Mouse (Mus musculus) forebrain, embryonic 14.5 days (tissue): Measurements from ENCODE around the gene Bcas3. TPM values are rescaled to one million over a fixed set of nuclear protein-coding genes. Genes with fewer than 3 reads are reported as not detected.

Experiments used
- ATAC-seq: fragments of 200-750 bp; cut with Nextera tagmentation; 2 replicates; pipeline ENCODE4 v1.8.0; 2017; ENCODE audit warnings: mild to moderate bottlenecking, moderate library complexity
- DNase-seq: peaks from one replicate; pipeline ENCODE4 v3.0.0-alpha.2; 2015; ENCODE audit warnings: low spot score
- H3K27ac ChIP-seq: fragments of 300-500 bp; sonication (generic); 2 replicates; pipeline ENCODE4 v1.5.1; 2014; ENCODE audit warnings: low read depth, mild to moderate bottlenecking, control low read depth, low read length, moderate library complexity
- H3K27me3 ChIP-seq: fragments of 300-500 bp; sonication (generic); replicated peaks from 2 replicates; pipeline ENCODE4 v1.6.1; 2014; ENCODE audit warnings: low read length, control low read depth, mixed read lengths; ENCODE audit not compliant: control insufficient read depth, insufficient read depth
- H3K36me3 ChIP-seq: fragments of 300-500 bp; sonication (generic); 2 replicates; pipeline ENCODE4 v1.6.1; 2014; ENCODE audit warnings: low read length, control low read depth; ENCODE audit not compliant: control insufficient read depth, insufficient read depth
- H3K4me1 ChIP-seq: fragments of 300-500 bp; sonication (generic); 2 replicates; pipeline ENCODE4 v1.6.1; 2014; ENCODE audit warnings: antibody characterized with exemption, low read length, control low read depth; ENCODE audit not compliant: control insufficient read depth, insufficient read depth
- H3K4me2 ChIP-seq: fragments of 300-500 bp; sonication (generic); 2 replicates; pipeline ENCODE4 v1.6.1; 2014; ENCODE audit warnings: mild to moderate bottlenecking, control low read depth, low read length
- H3K4me3 ChIP-seq: fragments of 300-500 bp; sonication (generic); 2 replicates; pipeline ENCODE4 v1.5.1; 2014; ENCODE audit warnings: low read depth, low read length, control low read depth
- H3K9ac ChIP-seq: fragments of 300-500 bp; sonication (generic); 2 replicates; pipeline ENCODE4 v1.6.1; 2014; ENCODE audit warnings: mild to moderate bottlenecking, low read length, control low read depth, moderate library complexity
- H3K9me3 ChIP-seq: fragments of 300-500 bp; sonication (generic); replicated peaks from 2 replicates; pipeline ENCODE4 v1.6.1; 2016; ENCODE audit warnings: low read length, control low read depth, mixed read lengths; ENCODE audit not compliant: control insufficient read depth
- WGBS: fragments of 180-500 bp; shearing (Covaris S2); extraction: QIAGEN DNeasy Blood & Tissue Kit; methylation state at CpG from one replicate; pipeline ENCODE4 v1.1.7; 2014; 5-methylcytosine and 5-hydroxymethylcytosine counted together
- polyA plus RNA-seq: library from polyadenylated mRNA; unstranded; fragments of >200 nt; fragmentation: Nextera tagmentation; extraction: Ambion mirVana; gene quantifications from 2 replicates; pipeline ENCODE4 v1.2.1, GENCODE M21; 2014

The Bcas3 gene
- polyA plus RNA-seq, 1 experiment from 2014 or later = 27.5 TPM

- Histone ChIP-seq H3K9ac (0 out of 2 replicates have a peak overlapping the region, but pooled peaks have one; percentile 13), H3K4me1 (peaks cover 7% of the 10 kb centered on the region; the same call in 1 of the 2 replicates), H3K27me3 (no peaks in the 10 kb centered on the region), H3K36me3 (no peaks in the 10 kb centered on the region), H3K4me3 (no peak overlapping the region), H3K4me2 (no peak overlapping the region), H3K9me3 (no peaks in the 10 kb centered on the region), H3K27ac (no peak overlapping the region)
- ATAC-seq = no peak
- DNase-seq = no peak
- WGBS = 60% methylated on average over 14 of the region's 14 CpGs
Observed at GRCm38 (mm10) chr11:85759634-85760439, 406.9 kb downstream of the Bcas3 start.

DNA sequence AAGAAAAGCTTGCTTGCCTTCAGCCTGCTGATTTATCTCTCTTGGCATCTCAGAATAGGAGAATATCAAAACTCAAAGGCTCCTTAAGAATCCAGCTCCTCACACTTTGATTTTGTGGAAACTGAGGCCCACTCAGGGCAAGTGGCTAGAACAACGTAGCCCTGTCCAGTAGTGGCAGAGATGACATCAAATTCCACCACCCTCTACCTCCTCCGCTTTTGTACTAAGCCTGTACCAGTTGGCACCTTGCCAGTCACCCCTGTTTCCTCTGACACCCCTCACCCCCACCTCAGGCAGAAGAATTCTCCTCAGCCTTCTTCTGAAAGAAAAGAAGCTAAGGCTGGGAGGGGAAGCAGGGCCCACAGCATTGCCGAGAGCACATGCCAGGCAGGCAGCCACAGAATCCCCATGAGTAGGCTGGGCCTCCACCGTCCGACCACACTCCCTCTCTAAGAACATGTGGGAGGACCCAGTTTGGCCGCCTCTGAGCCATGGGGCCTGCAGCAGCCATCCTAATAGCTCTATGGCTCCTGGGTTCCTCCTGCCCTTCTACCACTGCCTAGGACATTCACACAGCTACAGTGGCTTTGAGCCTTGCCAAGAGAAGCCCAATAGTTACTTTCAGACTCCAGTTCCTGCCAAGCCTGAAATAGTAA, 407.6 kb downstream of the Bcas3 start:
- 22% methylated on average over 6 of the region's 6 CpGs for WGBS
- no peak overlapping the region for H3K27ac ChIP-seq
- H3K4me2 ChIP-seq = no peak overlapping the region
- no peak overlapping the region for H3K4me3 ChIP-seq
- H3K9ac ChIP-seq = 0 out of 2 replicates have a peak overlapping the region, but pooled peaks have one; percentile 13
- peak; percentile 52 for DNase-seq
- no peaks in the 10 kb centered on the region for H3K9me3 ChIP-seq
- peak; percentile 32; the same call in 1 of the 2 replicates for ATAC-seq
- H3K4me1 ChIP-seq = peaks cover 7% of the 10 kb centered on the region; the same call in 1 of the 2 replicates
- no peaks in the 10 kb centered on the region for H3K27me3 ChIP-seq
- H3K36me3 ChIP-seq = no peaks in the 10 kb centered on the region

DNA sequence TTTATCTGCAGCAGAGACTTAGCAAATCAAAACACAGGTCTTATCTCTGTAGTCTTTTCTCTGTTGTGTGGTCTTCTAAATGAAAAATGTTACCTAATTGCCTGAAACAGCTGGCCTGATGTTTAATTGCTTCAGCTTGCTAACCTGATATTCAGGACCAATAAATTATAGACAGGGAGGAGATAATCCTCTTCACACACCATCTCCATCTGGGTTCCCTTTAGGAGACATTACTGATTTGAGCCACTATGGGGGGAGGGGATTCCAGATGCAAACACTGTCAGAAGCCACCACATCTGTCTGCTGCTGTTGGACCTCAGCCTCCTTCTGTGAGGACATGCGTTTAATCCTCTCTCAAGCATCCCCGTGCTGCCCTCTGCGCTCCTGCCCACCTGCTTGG, 408.2 kb downstream of the Bcas3 start:
- no peak overlapping the region for H3K4me2 ChIP-seq
- no peak for DNase-seq
- no peak overlapping the region for H3K9ac ChIP-seq
- ATAC-seq = no peak
- H3K27ac ChIP-seq = no peak overlapping the region
- 89% methylated on average over 3 of the region's 3 CpGs for WGBS
- H3K36me3 ChIP-seq = no peaks in the 10 kb centered on the region
- H3K4me1 ChIP-seq = peaks cover 8% of the 10 kb centered on the region; the same call in 1 of the 2 replicates
- no peak overlapping the region for H3K4me3 ChIP-seq
- H3K27me3 ChIP-seq = no peaks in the 10 kb centered on the region
- no peaks in the 10 kb centered on the region for H3K9me3 ChIP-seq

DNA sequence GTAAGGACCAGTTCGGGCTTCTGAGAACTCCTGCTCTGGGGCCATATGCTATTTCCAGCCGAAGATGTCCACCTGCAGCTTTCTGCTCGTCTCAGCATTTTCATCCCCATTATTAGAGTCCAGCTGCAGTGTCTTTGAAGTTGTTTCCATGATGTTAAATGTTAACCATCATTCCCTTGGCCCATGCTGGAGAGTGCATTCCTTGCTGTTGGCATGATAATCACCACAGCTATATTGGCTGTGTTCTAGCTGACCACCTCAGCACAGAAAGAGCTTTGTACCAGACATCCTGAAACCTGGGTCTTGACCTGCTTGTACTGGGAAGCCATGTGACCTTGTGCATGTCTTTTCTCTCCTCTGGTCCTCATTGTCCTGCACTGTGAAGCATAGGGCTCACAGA, 410.7 kb downstream of the Bcas3 start:
- Histone ChIP-seq H3K4me1 (peaks cover 19% of the 10 kb centered on the region; the same call in 1 of the 2 replicates), H3K9me3 (no peaks in the 10 kb centered on the region), H3K4me2 (no peak overlapping the region), H3K4me3 (no peak overlapping the region), H3K9ac (no peak overlapping the region), H3K27me3 (no peaks in the 10 kb centered on the region), H3K27ac (no peak overlapping the region), H3K36me3 (no peaks in the 10 kb centered on the region)
- ATAC-seq (no peak), DNase-seq (no peak)
- WGBS = 81% methylated on average over 3 of the region's 3 CpGs

DNA sequence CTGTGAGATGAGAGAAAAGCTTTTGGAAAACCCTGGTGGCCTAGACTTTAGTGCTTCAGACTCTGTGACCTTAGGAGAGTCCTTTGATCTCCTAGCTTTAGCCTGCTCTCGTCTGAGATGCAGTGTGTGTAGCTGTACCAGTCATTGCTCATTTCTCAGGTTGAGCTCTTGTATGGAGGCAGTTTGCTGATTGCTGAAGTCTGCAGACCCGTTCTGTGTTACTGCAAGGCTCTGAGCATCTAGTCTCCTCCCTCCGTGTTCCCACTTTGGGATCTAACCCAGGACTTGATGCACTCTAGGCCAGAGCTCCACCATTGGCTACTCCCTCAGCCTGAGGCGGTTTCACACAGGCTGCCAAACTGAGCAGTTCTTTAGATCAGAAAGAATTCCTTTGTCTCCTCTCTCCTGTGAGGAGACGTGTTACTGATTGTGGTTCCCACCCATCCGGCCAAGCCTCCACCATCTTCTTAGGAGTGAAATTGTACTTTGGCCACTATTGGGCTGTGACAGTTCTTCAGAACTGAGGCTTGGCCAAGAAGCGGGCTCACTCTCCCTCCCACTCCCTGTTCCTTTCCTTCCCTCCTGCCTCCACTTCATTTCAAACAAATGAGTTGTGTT, 413.2 kb downstream of the Bcas3 start:
- Histone ChIP-seq H3K4me3 (no peak overlapping the region), H3K27me3 (no peaks in the 10 kb centered on the region), H3K36me3 (no peaks in the 10 kb centered on the region), H3K9me3 (no peaks in the 10 kb centered on the region), H3K4me1 (peaks cover 12% of the 10 kb centered on the region; the same call in 1 of the 2 replicates), H3K4me2 (no peak overlapping the region), H3K9ac (no peak overlapping the region), H3K27ac (no peak overlapping the region)
- ATAC-seq (peak; percentile 77; the same call in 1 of the 2 replicates), DNase-seq (peak; percentile 82)
- WGBS = 5% methylated on average over 7 of the region's 7 CpGs

DNA sequence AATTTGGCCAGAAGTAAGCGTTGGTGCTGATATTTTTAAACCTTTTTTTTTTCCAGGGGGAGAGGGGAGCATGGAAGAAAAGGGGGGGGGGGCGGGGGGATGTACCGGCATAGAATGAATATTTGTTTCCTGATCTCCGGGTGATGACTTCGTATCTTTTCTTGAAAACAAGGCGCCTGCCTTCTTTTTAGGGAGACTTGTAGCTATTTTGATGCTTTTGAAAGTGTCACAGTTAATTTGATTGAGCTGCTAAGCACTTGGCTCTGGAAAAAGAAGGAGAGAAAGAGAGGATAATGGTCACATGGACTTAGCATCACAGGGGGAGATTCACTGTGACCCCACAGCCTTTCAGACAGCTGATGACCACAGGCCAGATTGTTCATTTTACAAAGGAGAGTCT, 413.8 kb downstream of the Bcas3 start:
- no peak for DNase-seq
- H3K4me3 ChIP-seq = no peak overlapping the region
- no peaks in the 10 kb centered on the region for H3K36me3 ChIP-seq
- H3K9me3 ChIP-seq = no peaks in the 10 kb centered on the region
- no peak overlapping the region for H3K27ac ChIP-seq
- 12% methylated on average over 6 of the region's 6 CpGs for WGBS
- ATAC-seq = no peak
- no peak overlapping the region for H3K4me2 ChIP-seq
- H3K27me3 ChIP-seq = no peaks in the 10 kb centered on the region
- peaks cover 12% of the 10 kb centered on the region; the same call in 1 of the 2 replicates for H3K4me1 ChIP-seq
- H3K9ac ChIP-seq = no peak overlapping the region

DNA sequence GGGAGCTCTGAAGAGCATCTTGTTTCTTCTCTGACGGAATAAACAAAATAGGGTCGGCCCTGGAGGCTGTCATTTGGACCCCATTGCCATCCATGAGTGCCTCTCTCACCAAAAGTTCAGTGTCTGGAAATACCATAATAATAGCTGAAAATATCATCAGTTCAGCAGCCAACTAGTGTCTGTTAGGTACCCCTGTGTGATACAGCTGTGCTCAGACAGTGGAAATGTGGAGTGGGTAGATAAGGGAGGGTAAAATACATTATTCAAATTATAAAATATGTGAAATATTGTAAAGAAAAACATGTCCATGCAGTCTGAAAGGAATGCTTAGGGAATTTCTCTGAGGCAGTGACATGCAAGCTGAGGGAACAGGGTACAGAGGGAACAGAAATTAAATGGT, 416.8 kb downstream of the Bcas3 start:
- 88% methylated on average over 2 of the region's 2 CpGs for WGBS
- no peaks in the 10 kb centered on the region for H3K27me3 ChIP-seq
- ATAC-seq = no peak

GRCm38 (mm10) chr11:85773391-85773790, 420.4 kb downstream of the Bcas3 start:
- DNase-seq (no peak), ATAC-seq (no peak)
- Histone ChIP-seq H3K27ac (no peak overlapping the region), H3K9me3 (no peaks in the 10 kb centered on the region), H3K36me3 (no peaks in the 10 kb centered on the region), H3K4me2 (no peak overlapping the region), H3K4me3 (no peak overlapping the region), H3K9ac (no peak overlapping the region), H3K27me3 (no peaks in the 10 kb centered on the region), H3K4me1 (no peaks in the 10 kb centered on the region)
- WGBS = 66% methylated on average over 4 of the region's 4 CpGs

More for the DNA sequence above, 416.8 kb downstream of the Bcas3 start:
- Histone ChIP-seq H3K4me1 (peaks cover 12% of the 10 kb centered on the region; the same call in 1 of the 2 replicates), H3K9ac (no peak overlapping the region), H3K9me3 (no peaks in the 10 kb centered on the region), H3K4me2 (no peak overlapping the region), H3K27ac (no peak overlapping the region), H3K4me3 (no peak overlapping the region), H3K36me3 (no peaks in the 10 kb centered on the region)
- no peak for DNase-seq
